Mouse (Mus musculus) c-Kit-positive CD71-positive TER-119-negative erythroid progenitor cells, embryonic 14.5 days (primary cell): ENCODE results near the gene Rangap1.
"Not testable (repeated sequence)": the region's sequence is repeated elsewhere in the genome, so short reads cannot be mapped to it uniquely, and the experiment has no call there.

Experiments used
- DNase-seq: peaks from one replicate; pipeline ENCODE4 v3.0.0-alpha.2; 2013; ENCODE audit warnings: low read depth

Rangap1 gene

GRCm38 (mm10) chr15:81739924-81740323 lies 5.4 kb downstream of the Rangap1 start:
- DNase-seq = no peak

- no peak for DNase-seq
Observed at GRCm38 (mm10) chr15:81739296-81739695, 6.0 kb downstream of the Rangap1 start.

GRCm38 (mm10) chr15:81735075-81735474 lies 10.3 kb downstream of the Rangap1 start:
- no peak for DNase-seq

DNA sequence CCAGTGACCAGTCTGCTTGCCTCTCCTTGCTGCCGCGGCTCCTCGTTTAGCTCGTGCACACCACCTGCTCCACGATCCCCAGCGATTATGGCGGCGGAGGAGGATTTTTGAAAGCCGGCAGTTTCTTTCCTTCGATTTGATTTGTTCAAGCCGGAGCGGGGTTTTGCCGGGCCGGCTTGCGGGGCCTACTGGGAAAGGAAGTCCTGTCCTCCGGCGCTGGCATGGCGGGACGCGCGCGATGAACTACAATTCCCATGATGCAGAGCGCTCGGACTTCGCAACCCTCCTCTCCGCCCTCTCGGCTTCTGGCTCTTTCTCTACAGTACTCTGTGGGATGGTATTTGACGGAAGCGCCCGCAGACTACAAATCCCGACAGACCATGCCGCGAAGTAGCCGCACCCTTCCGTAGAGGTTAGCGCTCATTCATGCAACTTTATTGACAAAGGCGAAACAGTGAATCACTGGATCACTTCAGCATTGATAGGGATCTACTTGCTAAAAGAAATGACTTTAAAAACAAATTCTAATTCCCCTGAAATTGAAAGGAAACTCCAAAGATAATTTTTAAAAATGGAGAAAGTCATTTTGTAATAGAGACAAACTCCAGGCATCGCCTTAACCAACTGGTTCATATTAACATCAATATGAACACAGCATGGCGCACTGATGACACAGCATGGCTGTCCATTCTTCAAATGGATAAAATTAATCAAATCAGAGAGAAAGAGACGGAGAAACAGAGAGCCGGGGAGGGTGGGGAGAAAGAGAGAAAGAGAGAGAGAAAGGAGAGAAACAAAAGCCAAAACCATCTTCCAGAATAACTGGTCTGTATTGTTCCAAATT lies 15.3 kb downstream of the Rangap1 start:
- DNase-seq = peak; percentile 96

- DNase-seq = no peak
Observed at GRCm38 (mm10) chr15:81729241-81729791, 16.0 kb downstream of the Rangap1 start.

GRCm38 (mm10) chr15:81725965-81726364 lies 19.4 kb downstream of the Rangap1 start:
- DNase-seq = no peak

- no peak for DNase-seq
Observed at GRCm38 (mm10) chr15:81723653-81724052, 21.7 kb downstream of the Rangap1 start.

DNA sequence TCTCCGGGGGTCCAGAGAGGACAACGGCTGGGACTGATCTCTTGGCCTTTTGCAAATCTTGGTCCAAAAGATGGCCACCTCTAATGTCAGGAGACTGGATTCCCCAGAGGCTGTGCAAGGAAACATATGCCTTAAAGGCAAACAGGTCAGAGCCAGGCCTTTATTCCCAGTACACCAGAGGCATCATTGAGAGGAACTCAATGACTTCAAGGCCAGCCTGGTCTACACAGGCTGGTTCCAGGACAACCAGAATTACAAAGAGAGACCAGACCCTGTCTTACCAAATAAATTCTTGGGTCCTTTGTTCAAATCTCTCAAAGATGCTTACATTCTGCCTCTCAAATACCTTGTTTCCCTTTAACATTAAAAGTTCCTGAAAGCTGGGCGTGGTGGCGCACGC lies 23.0 kb downstream of the Rangap1 start:
- no peak for DNase-seq

GRCm38 (mm10) chr15:81719139-81719531 lies 26.2 kb downstream of the Rangap1 start:
- DNase-seq = no peak

DNA sequence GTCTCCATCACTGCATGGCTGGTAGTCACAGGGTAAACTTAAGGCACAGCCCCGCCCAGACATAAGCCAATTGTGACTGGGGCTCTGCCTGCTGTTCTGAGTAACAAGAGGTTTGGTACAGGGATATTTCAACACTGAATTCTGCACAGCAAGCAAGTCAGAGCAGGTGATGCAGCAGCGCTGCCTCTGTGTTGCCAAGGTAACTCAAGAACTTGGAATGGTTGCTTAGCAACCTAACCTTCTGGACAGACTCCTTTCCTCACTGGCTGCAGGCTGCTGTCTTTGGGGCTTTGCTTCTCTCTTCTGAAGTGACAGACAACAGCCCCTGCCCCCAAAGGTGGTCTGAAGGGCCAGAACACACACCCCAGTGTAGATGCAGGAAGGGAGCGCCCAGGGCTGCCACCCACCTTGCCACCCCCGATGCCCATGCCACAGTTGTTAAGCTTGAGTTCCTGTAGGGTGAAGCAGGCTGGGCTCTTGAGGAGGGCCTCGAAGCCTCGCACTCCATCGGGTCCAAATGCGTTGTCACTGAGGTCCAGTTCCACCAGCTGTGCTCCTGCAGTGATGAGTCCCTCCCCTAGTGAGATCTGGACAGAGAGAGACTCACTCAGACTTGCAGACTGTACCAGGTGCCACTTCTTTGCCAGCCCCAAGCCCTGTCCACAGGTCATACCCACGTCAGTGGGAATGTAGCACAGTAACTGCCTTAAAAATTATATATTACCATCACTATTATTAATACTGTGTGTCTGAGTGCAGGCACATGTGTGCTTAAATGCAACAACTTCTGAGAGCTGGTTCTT lies 26.8 kb downstream of the Rangap1 start:
- no peak for DNase-seq

- no peak for DNase-seq
Observed at GRCm38 (mm10) chr15:81713742-81714141, 31.6 kb downstream of the Rangap1 start.

DNA sequence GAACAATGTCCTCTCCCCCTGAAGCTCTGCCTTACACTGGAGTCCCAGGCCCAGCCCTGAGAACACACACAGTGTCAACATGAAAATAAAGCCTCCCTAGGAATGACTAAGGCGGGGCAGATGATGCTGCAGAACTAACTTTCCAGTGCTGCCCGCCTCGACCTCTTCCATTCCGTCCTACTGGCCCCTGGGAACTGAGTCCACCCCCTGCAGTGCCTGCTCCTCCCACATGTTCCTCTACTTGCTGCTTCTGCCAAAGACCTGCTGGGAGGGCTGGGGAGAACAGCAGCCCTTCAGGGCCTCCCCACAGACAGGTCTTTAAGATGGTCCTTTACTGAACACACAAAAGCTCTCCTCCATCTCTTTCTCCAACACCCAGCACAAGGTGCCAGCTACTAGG lies 34.5 kb downstream of the Rangap1 start:
- no peak for DNase-seq

DNA sequence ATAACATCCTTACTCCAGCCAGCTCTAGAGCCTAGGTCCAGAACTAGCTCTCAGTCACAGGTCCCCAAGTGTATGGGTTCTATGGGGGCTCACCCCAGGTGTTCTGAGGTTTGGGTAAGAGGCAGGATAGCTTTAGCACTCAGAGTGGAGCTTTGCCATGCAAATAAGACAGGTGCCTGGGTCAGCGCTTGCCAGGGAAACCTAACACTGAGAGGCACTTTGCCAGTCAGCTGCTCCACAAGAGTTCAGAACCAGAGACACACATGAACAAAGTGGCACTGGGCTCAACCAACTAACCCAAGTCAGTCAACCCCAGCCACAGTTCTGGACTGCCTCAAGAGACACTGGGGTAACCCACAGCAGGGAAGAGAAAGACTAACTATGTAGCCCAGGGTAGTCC lies 35.6 kb downstream of the Rangap1 start:
- no peak for DNase-seq

DNA sequence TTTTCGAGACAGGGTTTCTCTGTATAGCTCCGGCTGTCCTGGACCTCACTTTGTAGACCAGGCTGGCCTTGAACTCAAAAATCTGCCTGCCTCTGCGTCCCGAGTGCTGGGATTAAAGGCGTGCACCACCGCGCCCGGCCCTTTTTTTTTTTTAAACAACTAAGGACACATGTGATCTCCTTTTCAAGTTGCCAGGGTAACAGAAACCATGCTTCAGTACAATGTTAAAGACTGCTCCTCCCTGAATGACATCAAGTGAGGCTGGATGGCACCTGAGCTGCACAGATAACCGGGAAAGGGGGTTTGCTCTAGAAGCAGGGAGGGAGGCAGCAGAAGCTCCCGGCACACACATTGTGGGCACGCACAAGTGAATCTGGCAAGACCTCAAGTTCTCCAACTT lies 36.3 kb downstream of the Rangap1 start:
- no peak for DNase-seq

DNA sequence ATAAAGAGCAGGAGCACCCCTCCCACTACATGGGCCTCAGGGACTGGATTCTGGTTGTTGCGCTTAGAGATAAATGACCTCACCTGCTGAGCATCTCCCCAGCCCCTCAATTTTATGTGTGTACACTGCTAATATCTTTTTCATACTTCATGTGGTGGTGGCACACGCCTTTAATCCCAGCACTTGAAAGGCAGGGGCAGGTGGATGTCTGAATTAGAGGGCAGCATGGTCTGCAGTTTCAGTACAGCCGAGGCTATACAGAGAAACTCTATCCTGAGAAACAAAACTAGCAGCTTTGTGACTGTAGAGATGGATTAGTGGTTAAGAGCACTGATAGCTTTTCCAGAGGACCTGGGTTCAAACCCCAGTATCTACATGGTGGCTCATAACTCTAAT lies 42.2 kb downstream of the Rangap1 start:
- no peak for DNase-seq

DNA sequence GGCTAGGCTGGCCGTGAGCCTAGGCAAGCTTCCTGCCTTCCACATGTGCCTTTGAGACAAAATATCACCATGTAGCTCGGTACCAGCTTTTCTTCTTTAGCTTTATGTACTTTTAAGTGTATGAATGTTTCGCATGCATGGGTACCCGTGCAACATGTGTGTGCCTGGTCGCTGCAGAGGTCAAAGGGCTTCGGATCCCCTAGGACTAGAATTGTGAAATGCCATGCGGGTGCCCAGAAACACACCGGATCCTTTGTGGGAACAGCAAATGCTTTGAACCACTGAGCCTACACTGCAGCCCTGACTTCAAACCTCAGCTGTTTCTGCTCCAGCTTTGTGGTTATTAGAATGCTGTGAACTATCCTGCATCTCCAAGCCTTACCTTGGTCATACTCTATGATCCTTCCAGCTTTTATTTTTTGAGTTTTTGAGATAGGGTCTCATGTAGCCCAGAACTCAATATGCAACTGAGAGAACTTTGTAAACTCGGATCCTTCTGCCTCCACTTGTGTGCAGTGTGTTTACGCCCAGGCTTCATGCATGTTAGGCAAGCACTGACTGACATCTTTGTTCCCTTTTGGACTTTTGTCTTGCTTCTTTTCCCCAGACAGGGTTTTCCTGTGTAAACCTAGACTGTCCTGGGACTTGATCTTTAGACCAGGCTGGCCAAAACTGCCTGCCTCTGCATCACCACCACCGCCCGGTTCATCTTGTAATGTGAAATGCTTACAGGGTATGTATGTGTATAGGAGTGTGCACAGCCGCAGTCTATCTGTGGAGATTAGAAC lies 42.8 kb downstream of the Rangap1 start:
- DNase-seq = no peak

DNA sequence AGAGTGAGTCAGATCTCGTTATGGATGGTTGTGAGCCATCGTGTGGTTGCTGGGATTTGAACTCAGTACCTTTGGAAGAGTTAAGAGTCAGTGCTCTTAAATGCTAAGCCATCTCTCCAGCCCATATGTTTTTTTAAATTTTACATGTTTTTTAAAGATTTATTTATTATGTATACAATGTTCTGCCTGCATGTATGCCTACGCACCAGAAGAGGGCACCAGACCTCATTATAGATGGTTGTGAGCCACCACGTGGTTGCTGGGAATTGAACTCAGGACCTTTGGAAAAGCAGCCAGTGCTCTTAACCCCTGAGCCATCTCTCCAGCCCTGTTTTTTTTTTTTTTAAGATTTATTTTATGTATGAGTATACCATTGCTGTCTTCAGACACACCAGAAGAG lies 44.0 kb downstream of the Rangap1 start:
- not testable (repeated sequence) for DNase-seq

- no peak for DNase-seq
Observed at GRCm38 (mm10) chr15:81700601-81701000, 44.7 kb downstream of the Rangap1 start.

DNA sequence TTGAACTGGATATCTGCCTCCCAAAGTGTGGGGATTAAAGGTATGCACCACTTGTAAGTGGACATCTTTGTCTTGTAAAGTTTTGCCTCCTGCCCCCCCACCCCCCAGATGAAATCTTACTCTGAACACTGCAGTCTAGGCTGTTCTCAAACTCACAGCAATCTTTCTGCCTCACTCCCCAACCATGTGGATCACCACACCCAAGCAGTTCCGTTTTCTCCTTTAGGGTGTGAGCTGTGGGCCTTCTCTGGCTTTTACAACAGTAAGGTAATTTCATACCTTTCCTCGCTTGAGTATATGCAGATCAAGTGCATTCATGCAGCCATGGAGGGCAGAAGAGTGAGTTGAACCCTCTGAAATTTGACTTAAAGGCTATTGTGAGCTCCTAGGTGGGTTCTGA lies 45.2 kb downstream of the Rangap1 start:
- DNase-seq = no peak

GRCm38 (mm10) chr15:81698532-81698931 lies 46.8 kb downstream of the Rangap1 start:
- no peak for DNase-seq

DNA sequence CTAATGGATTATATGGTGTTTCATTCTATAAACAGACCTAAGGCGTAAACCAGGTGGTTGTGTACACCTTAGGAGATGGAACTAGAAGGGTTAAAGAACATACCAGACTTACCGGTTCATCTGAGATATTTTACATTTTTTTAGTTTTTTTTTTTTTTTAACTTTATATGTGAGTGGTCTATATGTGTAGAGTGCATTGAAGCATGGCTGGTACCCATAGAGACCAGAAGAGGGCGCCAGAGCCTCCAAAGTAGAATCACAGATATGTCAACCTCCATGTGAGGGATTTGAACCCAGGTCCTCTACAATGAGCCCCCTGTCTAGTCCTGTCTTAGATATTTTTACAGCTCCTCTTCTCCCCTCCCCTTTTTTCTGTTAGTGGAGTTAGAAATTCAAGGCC lies 47.5 kb downstream of the Rangap1 start:
- DNase-seq = peak; percentile 47

DNA sequence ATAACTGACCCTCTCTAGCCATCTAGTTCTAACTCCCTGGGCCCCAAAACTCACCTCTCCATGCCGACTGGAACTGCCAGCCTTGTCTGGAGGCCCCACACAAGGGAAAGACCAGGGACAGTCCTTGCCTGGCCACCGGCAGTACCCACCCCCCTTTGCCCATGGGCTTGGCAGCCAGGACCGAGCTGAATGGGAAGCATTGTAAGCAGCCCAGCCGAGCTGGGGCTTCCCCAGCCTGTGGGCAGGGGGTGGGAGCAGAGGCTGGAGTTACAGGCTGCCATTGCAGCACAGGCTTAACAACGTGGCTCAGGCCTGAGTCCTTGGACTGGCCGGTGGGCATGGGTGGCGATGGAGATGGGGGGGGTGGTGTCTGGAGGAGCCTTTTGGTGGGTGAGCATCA lies 48.2 kb downstream of the Rangap1 start, which contains the start of gene Chadl:
TSS of gene Chadl (minus strand) at position 113 of the 400 bp plus-strand sequence.
- no peak for DNase-seq
